Mouse (Mus musculus): ENCODE measurements around the gene Gm42688. TPM values are rescaled to one million over a fixed set of nuclear protein-coding genes. Genes with fewer than 3 reads are reported as not detected.

Gene Gm42688
- polyA plus RNA-seq, 1 experiment from 2014 or later, result 1.9 TPM

- Histone ChIP-seq H3K4me3 (ENCODE audit: low read length) (peak within 1 kb of the TSS; percentile 83), H3K4me1 (ENCODE audit: control insufficient read depth, insufficient read depth, low read length) (peaks cover 37% of the 10 kb centered on the region), H3K9ac (ENCODE audit: low read length) (peak within 1 kb of the TSS; percentile 89), H3K9me3 (replicated peaks; ENCODE audit: control insufficient read depth, low read length) (no peaks in the 10 kb centered on the region), H3K36me3 (ENCODE audit: control insufficient read depth, insufficient read depth) (peaks cover 12% of the 10 kb centered on the region), H3K27me3 (ENCODE audit: control insufficient read depth, insufficient read depth, low read length) (no peaks in the 10 kb centered on the region), H3K27ac (ENCODE audit: low read length) (peak within 1 kb of the TSS; percentile 93), H3K4me2 (ENCODE audit: low read depth, low read length) (peak within 1 kb of the TSS; percentile 94)
- under 1% methylated on average over 37 of the region's 38 CpGs for WGBS
- ATAC-seq (replicated peaks; ENCODE audit: extremely low read depth, insufficient read depth, low FRiP score), result peak; percentile 94
Measured at GRCm38 (mm10) chr6:83120930-83121862, 19.8 kb downstream of the Gm42688 start, which contains the start of gene Wbp1. Gene Wbp1 (minus strand): TSS chr6:83121559.

GRCm38 (mm10) chr6:83121863-83122710 is 20.7 kb downstream of the Gm42688 start:
- Histone ChIP-seq H3K4me3 (ENCODE audit: low read length) (peak overlapping the region; percentile 83), H3K4me1 (ENCODE audit: control insufficient read depth, insufficient read depth, low read length) (peaks cover 33% of the 10 kb centered on the region), H3K27ac (ENCODE audit: low read length) (peak overlapping the region; percentile 93), H3K36me3 (ENCODE audit: control insufficient read depth, insufficient read depth) (peaks cover 10% of the 10 kb centered on the region), H3K9ac (ENCODE audit: low read length) (peak overlapping the region; percentile 89), H3K27me3 (ENCODE audit: control insufficient read depth, insufficient read depth, low read length) (no peaks in the 10 kb centered on the region), H3K4me2 (ENCODE audit: low read depth, low read length) (peak overlapping the region; percentile 94), H3K9me3 (replicated peaks; ENCODE audit: control insufficient read depth, low read length) (no peaks in the 10 kb centered on the region)
- 2% methylated on average over 51 of the region's 52 CpGs for WGBS
- ATAC-seq (replicated peaks; ENCODE audit: extremely low read depth, insufficient read depth, low FRiP score), result no peak; the same call in none of the 2 replicates

- ATAC-seq (replicated peaks; ENCODE audit: extremely low read depth, insufficient read depth, low FRiP score), result no peak
- H3K4me2 ChIP-seq (ENCODE audit: low read depth, low read length), result no peak overlapping the region
- H3K9ac ChIP-seq (ENCODE audit: low read length), result peak overlapping the region; percentile 89
- no peaks in the 10 kb centered on the region for H3K9me3 ChIP-seq (replicated peaks; ENCODE audit: control insufficient read depth, low read length)
- no peak overlapping the region for H3K27ac ChIP-seq (ENCODE audit: low read length)
- H3K36me3 ChIP-seq (ENCODE audit: control insufficient read depth, insufficient read depth), result peaks cover 2% of the 10 kb centered on the region
- peaks cover 33% of the 10 kb centered on the region for H3K4me1 ChIP-seq (ENCODE audit: control insufficient read depth, insufficient read depth, low read length)
- WGBS, result 83% methylated on average over 5 of the region's 5 CpGs
- H3K4me3 ChIP-seq (ENCODE audit: low read length), result no peak overlapping the region
- H3K27me3 ChIP-seq (ENCODE audit: control insufficient read depth, insufficient read depth, low read length), result no peaks in the 10 kb centered on the region
Measured at GRCm38 (mm10) chr6:83122961-83123360, 21.5 kb downstream of the Gm42688 start.

- Histone ChIP-seq H3K4me1 (ENCODE audit: control insufficient read depth, insufficient read depth, low read length) (peaks cover 28% of the 10 kb centered on the region), H3K4me3 (ENCODE audit: low read length) (peak overlapping the region; percentile 92), H3K9me3 (replicated peaks; ENCODE audit: control insufficient read depth, low read length) (no peaks in the 10 kb centered on the region), H3K36me3 (ENCODE audit: control insufficient read depth, insufficient read depth) (no peaks in the 10 kb centered on the region), H3K4me2 (ENCODE audit: low read depth, low read length) (peak overlapping the region; percentile 97), H3K9ac (ENCODE audit: low read length) (peak overlapping the region; percentile 86), H3K27ac (ENCODE audit: low read length) (peak overlapping the region; percentile 70), H3K27me3 (ENCODE audit: control insufficient read depth, insufficient read depth, low read length) (no peaks in the 10 kb centered on the region)
- peak; percentile 25; the same call in 1 of the 2 replicates for ATAC-seq (replicated peaks; ENCODE audit: extremely low read depth, insufficient read depth, low FRiP score)
- WGBS, result under 1% methylated on average over 30 of the region's 30 CpGs
Measured at GRCm38 (mm10) chr6:83124851-83125312, 23.5 kb downstream of the Gm42688 start.

- no peaks in the 10 kb centered on the region for H3K27me3 ChIP-seq (ENCODE audit: control insufficient read depth, insufficient read depth, low read length)
- peak within 1 kb of the TSS; percentile 97 for H3K4me2 ChIP-seq (ENCODE audit: low read depth, low read length)
- no peaks in the 10 kb centered on the region for H3K36me3 ChIP-seq (ENCODE audit: control insufficient read depth, insufficient read depth)
- peak within 1 kb of the TSS; percentile 86 for H3K9ac ChIP-seq (ENCODE audit: low read length)
- peak within 1 kb of the TSS; percentile 92 for H3K4me3 ChIP-seq (ENCODE audit: low read length)
- ATAC-seq (replicated peaks; ENCODE audit: extremely low read depth, insufficient read depth, low FRiP score), result no peak
- H3K9me3 ChIP-seq (replicated peaks; ENCODE audit: control insufficient read depth, low read length), result no peaks in the 10 kb centered on the region
- H3K4me1 ChIP-seq (ENCODE audit: control insufficient read depth, insufficient read depth, low read length), result peaks cover 24% of the 10 kb centered on the region
- WGBS, result 25% methylated on average over 5 of the region's 5 CpGs
- H3K27ac ChIP-seq (ENCODE audit: low read length), result peak within 1 kb of the TSS; percentile 70
Measured at GRCm38 (mm10) chr6:83125331-83125730, 23.9 kb downstream of the Gm42688 start, which contains the start of gene Ino80b. Gene Ino80b (minus strand): TSS chr6:83125431.

GRCm38 (mm10) chr6:83127419-83127818 is 26.0 kb downstream of the Gm42688 start:
- Histone ChIP-seq H3K27ac (ENCODE audit: low read length) (no peak overlapping the region), H3K9ac (ENCODE audit: low read length) (no peak overlapping the region), H3K9me3 (replicated peaks; ENCODE audit: control insufficient read depth, low read length) (no peaks in the 10 kb centered on the region), H3K36me3 (ENCODE audit: control insufficient read depth, insufficient read depth) (no peaks in the 10 kb centered on the region), H3K27me3 (ENCODE audit: control insufficient read depth, insufficient read depth, low read length) (no peaks in the 10 kb centered on the region), H3K4me1 (ENCODE audit: control insufficient read depth, insufficient read depth, low read length) (peaks cover 14% of the 10 kb centered on the region), H3K4me2 (ENCODE audit: low read depth, low read length) (no peak overlapping the region), H3K4me3 (ENCODE audit: low read length) (no peak overlapping the region)
- WGBS, result 96% methylated on average over 5 of the region's 5 CpGs
- no peak for ATAC-seq (replicated peaks; ENCODE audit: extremely low read depth, insufficient read depth, low FRiP score)

- ATAC-seq (replicated peaks; ENCODE audit: extremely low read depth, insufficient read depth, low FRiP score), result no peak
- Histone ChIP-seq H3K36me3 (ENCODE audit: control insufficient read depth, insufficient read depth) (no peaks in the 10 kb centered on the region), H3K4me1 (ENCODE audit: control insufficient read depth, insufficient read depth, low read length) (peaks cover 6% of the 10 kb centered on the region; the same call in 1 of the 2 replicates), H3K27me3 (ENCODE audit: control insufficient read depth, insufficient read depth, low read length) (no peaks in the 10 kb centered on the region), H3K4me2 (ENCODE audit: low read depth, low read length) (no peak overlapping the region), H3K4me3 (ENCODE audit: low read length) (no peak overlapping the region), H3K9ac (ENCODE audit: low read length) (no peak overlapping the region), H3K27ac (ENCODE audit: low read length) (no peak overlapping the region), H3K9me3 (replicated peaks; ENCODE audit: control insufficient read depth, low read length) (no peaks in the 10 kb centered on the region)
- WGBS, result 62% methylated on average over 6 of the region's 6 CpGs
Measured at GRCm38 (mm10) chr6:83131469-83132034, 30.1 kb downstream of the Gm42688 start.

- H3K4me2 ChIP-seq (ENCODE audit: low read depth, low read length), result no peak overlapping the region
- no peak overlapping the region for H3K9ac ChIP-seq (ENCODE audit: low read length)
- no peak overlapping the region for H3K4me3 ChIP-seq (ENCODE audit: low read length)
- no peak for ATAC-seq (replicated peaks; ENCODE audit: extremely low read depth, insufficient read depth, low FRiP score)
- H3K4me1 ChIP-seq (ENCODE audit: control insufficient read depth, insufficient read depth, low read length), result peaks cover 6% of the 10 kb centered on the region; the same call in 1 of the 2 replicates
- 82% methylated on average over 9 of the region's 9 CpGs for WGBS
- no peaks in the 10 kb centered on the region for H3K27me3 ChIP-seq (ENCODE audit: control insufficient read depth, insufficient read depth, low read length)
- H3K36me3 ChIP-seq (ENCODE audit: control insufficient read depth, insufficient read depth), result no peaks in the 10 kb centered on the region
- no peak overlapping the region for H3K27ac ChIP-seq (ENCODE audit: low read length)
- no peaks in the 10 kb centered on the region for H3K9me3 ChIP-seq (replicated peaks; ENCODE audit: control insufficient read depth, low read length)
Measured at GRCm38 (mm10) chr6:83132176-83132919, 30.9 kb downstream of the Gm42688 start.
